13 mouse cellular contexts compared by ENCODE assay signal in the genomic region with DNA sequence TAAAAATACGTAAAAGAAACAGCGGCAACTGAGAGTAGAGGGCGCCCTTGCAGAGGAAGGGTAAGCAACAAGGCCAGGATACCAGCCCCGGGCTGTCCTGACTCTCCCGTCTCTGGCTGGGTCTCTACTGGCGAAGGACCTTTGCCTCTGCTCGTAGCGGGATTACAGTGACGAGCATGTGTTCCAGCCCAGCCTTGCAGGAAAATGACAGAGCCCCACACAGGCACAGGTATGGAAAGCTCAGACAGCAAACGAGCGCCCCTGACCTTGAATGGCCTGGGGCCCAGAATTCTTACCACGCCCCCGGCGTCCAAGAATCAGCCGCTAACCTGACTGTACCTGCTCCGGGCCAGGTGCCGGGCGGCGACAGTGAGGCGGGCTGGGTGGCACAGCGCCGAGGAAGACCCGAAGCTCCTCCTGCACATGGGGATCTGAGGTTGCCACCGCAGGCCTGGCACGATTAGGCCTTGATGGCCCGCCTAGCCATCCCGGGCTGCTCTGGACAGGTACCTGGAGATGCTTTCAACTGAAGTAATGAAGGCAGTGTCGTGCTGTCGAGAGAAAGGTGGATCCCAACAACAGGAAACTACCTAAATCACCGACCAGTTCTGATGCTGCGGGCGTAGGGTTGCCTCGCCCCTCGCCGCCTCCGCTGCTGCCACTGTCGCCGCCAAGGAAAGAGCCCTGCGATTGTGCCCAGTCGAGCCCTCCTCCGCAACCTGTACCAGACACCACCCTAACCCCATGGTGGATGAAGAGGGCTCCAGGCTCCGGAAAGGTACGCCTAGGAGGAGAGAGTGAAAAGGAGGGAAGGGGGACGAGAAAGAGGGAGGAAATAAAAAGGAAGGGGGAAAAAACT. TPM values are rescaled to one million over a fixed set of nuclear protein-coding genes. Genes with fewer than 3 reads are reported as not detected.
DNase-seq lines count a peak whose midpoint lies in the region; ATAC-seq and TF ChIP-seq lines count a peak whose summit lies in the region.
"Had no signal": no experiment of that assay in that cellular context is flagged by ENCODE, and none has a peak within 500 bp of the region (broad histone marks: within the 10 kb centered on the region; RNA-seq: fewer than 3 reads in every experiment).

No protein-coding gene starts in this region.

- peaks cover 83% of the 10 kb centered on the region for H3K79me3 ChIP-seq in C2C12 (ENCODE audit: low read depth)

- peak; percentile 54 for DNase-seq in gastrocnemius, postnatal 10 days
- DNase-seq in gastrocnemius, postnatal 14 days: no peak
- DNase-seq in kidney, postnatal 36 days: peak; percentile 88
- no peak for DNase-seq in cerebellum, adult 11-12 months
- no peak for DNase-seq in frontal cortex, postnatal 36 days (ENCODE audit: low spot score in 2 of 2)
- no peak for DNase-seq in embryonic facial prominence, embryonic 10.5 days (ENCODE audit: low spot score)
- DNase-seq: lung, postnatal 14 days had no signal

- no peaks in the 10 kb centered on the region for H3K9me3 ChIP-seq in embryonic facial prominence, embryonic 10.5 days
- H3K9me3 ChIP-seq: forebrain, embryonic 13.5 days had no signal

- H3K4me3 ChIP-seq in C2C12 (ENCODE audit: insufficient read depth, poor library complexity, severe bottlenecking): peak overlapping the region; percentile 36
- no peak overlapping the region for H3K4me3 ChIP-seq in embryonic facial prominence, embryonic 10.5 days
- H3K4me3 ChIP-seq: forebrain, embryonic 13.5 days had no signal

- H3ac ChIP-seq in C2C12 (ENCODE audit: control insufficient read depth, insufficient read length, low read depth): peak overlapping the region; percentile 64

- ATAC-seq in inflammation-experienced regulatory T-cells, adult 6 months: peak; percentile 20
- ATAC-seq: forebrain, embryonic 13.5 days had no signal

- peaks cover 100% of the 10 kb centered on the region for H3K79me2 ChIP-seq in C2C12 (ENCODE audit: control insufficient read depth, insufficient read depth)

- under 1% methylated on average over 44 of the region's 44 CpGs for WGBS in embryonic facial prominence, embryonic 10.5 days

- intact Hi-C loops in gastrocnemius, postnatal 14 days (cut with DNase I; ENCODE audit: low total_unique reads): loop anchor here (5.0 kb wide), 1 partner anchor 1057 kb away; no protein-coding TSS in a partner anchor

- H3K36me3 ChIP-seq in C2C12 (ENCODE audit: control insufficient read depth, insufficient read depth): no peaks in the 10 kb centered on the region
- H3K36me3 ChIP-seq in embryonic facial prominence, embryonic 10.5 days (replicated peaks): no peaks in the 10 kb centered on the region

- TF ChIP-seq CTCF in C2C12 (IDR thresholded peaks at IDR 0.05; ENCODE audit: control insufficient read depth, insufficient read depth, insufficient read length): no peak

- H3K27me3 ChIP-seq in C2C12 (ENCODE audit: control insufficient read depth, insufficient read depth, insufficient read length): no peaks in the 10 kb centered on the region
- H3K27me3 ChIP-seq in embryonic facial prominence, embryonic 10.5 days (replicated peaks; ENCODE audit: low read depth, poor library complexity, severe bottlenecking): peaks cover 100% of the 10 kb centered on the region

- no peak overlapping the region for H3K27ac ChIP-seq in embryonic facial prominence, embryonic 10.5 days (replicated peaks)
- H3K27ac ChIP-seq: forebrain, embryonic 13.5 days had no signal

- peaks cover 13% of the 10 kb centered on the region; the same call in 1 of the 2 replicates for H3K4me1 ChIP-seq in embryonic facial prominence, embryonic 10.5 days
- H3K4me1 ChIP-seq: forebrain, embryonic 13.5 days had no signal

TF ChIP-seq in C2C12, 6 proteins besides CTCF, POLR2A, EP300 and RAD21:
- TF ChIP-seq FOSL1 (IDR thresholded peaks at IDR 0.05; ENCODE audit: insufficient read depth, low read length, poor library complexity, severe bottlenecking) (no peak), MAX (IDR thresholded peaks at IDR 0.05) (no peak)

RNA-seq across cellular contexts. Expression of gene Hoxa9, which starts 1.1 kb away (rescaled TPM):
- 10 to 100 TPM in 1 of 2 experiments, 1 to 10 TPM in 1; 7.8 to 11.2 TPM for total RNA-seq in gastrocnemius, postnatal 10 days (2021)
- total RNA-seq in gastrocnemius, postnatal 14 days (2021): 1 to 10 TPM; 7.8 to 8.3 TPM
- 19.3 TPM for polyA plus RNA-seq in C2C12 (2012; fragmentation: generic; extraction: Trizol)
- polyA plus RNA-seq in inflammation-experienced regulatory T-cells, adult 6 months (2017; shearing (Covaris generic)): under 1 TPM in 2 of 3 experiments, not detected in 1; 0.13 to 0.32 TPM
- not detected in 2 replicates for polyA plus RNA-seq in embryonic facial prominence, embryonic 10.5 days (2016; fragmentation: Nextera tagmentation; extraction: Ambion mirVana)
- total RNA-seq: layer of hippocampus, postnatal 25 days had no signal
- polyA plus RNA-seq: forebrain, embryonic 13.5 days had no signal

RNA-seq across cellular contexts. Expression of gene Hoxa7, which starts 8.1 kb away (rescaled TPM):
- total RNA-seq in gastrocnemius, postnatal 10 days (2021): 1 to 10 TPM; 9.4 to 9.7 TPM
- 1 to 10 TPM; 6.3 to 7.3 TPM for total RNA-seq in gastrocnemius, postnatal 14 days (2021)
- polyA plus RNA-seq in C2C12 (2012; fragmentation: generic; extraction: Trizol): 7.5 TPM
- polyA plus RNA-seq in inflammation-experienced regulatory T-cells, adult 6 months (2017; shearing (Covaris generic)): not detected
- polyA plus RNA-seq in embryonic facial prominence, embryonic 10.5 days (2016; fragmentation: Nextera tagmentation; extraction: Ambion mirVana): 0.15 TPM in 1 of 2 replicates, not detected in the other
- total RNA-seq: layer of hippocampus, postnatal 25 days had no signal
- polyA plus RNA-seq: forebrain, embryonic 13.5 days had no signal

RNA-seq across cellular contexts. Expression of gene Hoxa10, which starts 10.9 kb away (rescaled TPM):
- 10 to 100 TPM; 30.2 to 30.8 TPM for total RNA-seq in gastrocnemius, postnatal 10 days (2021)
- total RNA-seq in gastrocnemius, postnatal 14 days (2021): 10 to 100 TPM; 16.3 to 22.7 TPM
- 19.8 TPM for polyA plus RNA-seq in C2C12 (2012; fragmentation: generic; extraction: Trizol)
- not detected for polyA plus RNA-seq in inflammation-experienced regulatory T-cells, adult 6 months (2017; shearing (Covaris generic))
- not detected in 2 replicates for polyA plus RNA-seq in embryonic facial prominence, embryonic 10.5 days (2016; fragmentation: Nextera tagmentation; extraction: Ambion mirVana)
- total RNA-seq: layer of hippocampus, postnatal 25 days had no signal
- polyA plus RNA-seq: heart, embryonic 16.5 days; stomach, embryonic 14.5 days had no signal

RNA-seq across cellular contexts. Expression of gene Hoxa11, which starts 15.8 kb away (rescaled TPM):
- 1 to 10 TPM; 4.4 to 5.6 TPM for total RNA-seq in gastrocnemius, postnatal 10 days (2021)
- total RNA-seq in gastrocnemius, postnatal 14 days (2021): 1 to 10 TPM; 1.5 to 4.0 TPM
- polyA plus RNA-seq in C2C12 (2012; fragmentation: generic; extraction: Trizol): 19.2 TPM
- not detected for polyA plus RNA-seq in inflammation-experienced regulatory T-cells, adult 6 months (2017; shearing (Covaris generic))
- polyA plus RNA-seq in embryonic facial prominence, embryonic 10.5 days (2016; fragmentation: Nextera tagmentation; extraction: Ambion mirVana): not detected in 2 replicates
- total RNA-seq: layer of hippocampus, postnatal 25 days had no signal
- polyA plus RNA-seq: heart, embryonic 16.5 days; stomach, embryonic 14.5 days had no signal

RNA-seq across cellular contexts. Expression of gene Gm28308, which starts 16.6 kb away (rescaled TPM):
- total RNA-seq in gastrocnemius, postnatal 10 days (2021): not detected
- total RNA-seq in gastrocnemius, postnatal 14 days (2021): under 1 TPM in 1 of 2 experiments, not detected in 1; 0.51 TPM
- 0.75 TPM for polyA plus RNA-seq in C2C12 (2012; fragmentation: generic; extraction: Trizol)
- not detected for polyA plus RNA-seq in inflammation-experienced regulatory T-cells, adult 6 months (2017; shearing (Covaris generic))
- not detected in 2 replicates for polyA plus RNA-seq in embryonic facial prominence, embryonic 10.5 days (2016; fragmentation: Nextera tagmentation; extraction: Ambion mirVana)
- total RNA-seq: layer of hippocampus, postnatal 25 days had no signal
- polyA plus RNA-seq: forebrain, embryonic 13.5 days; heart, embryonic 16.5 days; stomach, embryonic 14.5 days had no signal

Comparison
In these comparisons a context has a peak if more than half of its experiments do, and no peak if none do; other contexts are left out.
1. DNase-seq: peak in gastrocnemius, postnatal 10 days (single experiment) and kidney, postnatal 36 days (2 of 2); none in gastrocnemius, postnatal 14 days (single experiment), cerebellum, adult 11-12 months (single experiment), frontal cortex, postnatal 36 days (0 of 2) and embryonic facial prominence, embryonic 10.5 days (single experiment).
2. RNA of gene Hoxa9, which starts 1.1 kb away (polyA plus RNA-seq): 19.3 TPM in C2C12 (single experiment); 0.13 to 0.32 TPM in inflammation-experienced regulatory T-cells, adult 6 months and not detected in embryonic facial prominence, embryonic 10.5 days; every median in the first group is over 10 times any median in the second.
3. RNA of gene Hoxa10, which starts 10.9 kb away (polyA plus RNA-seq): 19.8 TPM in C2C12 (single experiment); not detected in inflammation-experienced regulatory T-cells, adult 6 months and not detected in embryonic facial prominence, embryonic 10.5 days; every median in the first group is over 10 times any median in the second.